Mouse (Mus musculus): ENCODE measurements at regions not wholly inside any gene's neighbourhood (a gene's known extent, or its start where the extent isn't known, plus 50 kb on each side); places are given as distances from the start of the nearest gene placed in this dataset.

DNA sequence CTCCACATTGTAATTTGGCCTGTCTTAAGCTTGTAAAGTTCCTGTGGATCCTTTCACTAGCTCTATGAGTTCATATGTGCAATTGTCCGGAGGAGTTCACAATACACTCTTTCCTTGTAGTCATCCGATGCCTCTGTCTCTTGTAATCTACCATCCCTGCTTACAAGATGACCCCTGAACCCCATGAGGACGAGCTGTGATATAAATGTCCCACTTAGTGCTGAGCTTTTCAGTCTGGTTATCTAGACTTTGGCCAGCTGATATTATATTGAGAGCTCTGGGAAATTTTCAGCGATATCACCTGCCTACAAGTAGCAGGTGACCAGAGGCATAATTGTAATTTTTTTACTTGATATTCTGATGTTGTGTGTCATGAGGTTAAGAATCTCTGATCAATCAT, 984.8 kb upstream of the Nudt12 start:
- no peak for TF ChIP-seq CTCF (IDR thresholded peaks at IDR 0.05; ENCODE audit: low read depth)
- no peak for TF ChIP-seq EP300 (IDR thresholded peaks at IDR 0.05; ENCODE audit: low read depth)

Measured in heart, postnatal 0 days (tissue).